Mouse (Mus musculus): ENCODE measurements around the gene 1110008P14Rik. TPM values are rescaled to one million over a fixed set of nuclear protein-coding genes. Genes with fewer than 3 reads are reported as not detected.

Gene 1110008P14Rik
- polyA plus RNA-seq, 1 experiment: 134 TPM

DNA sequence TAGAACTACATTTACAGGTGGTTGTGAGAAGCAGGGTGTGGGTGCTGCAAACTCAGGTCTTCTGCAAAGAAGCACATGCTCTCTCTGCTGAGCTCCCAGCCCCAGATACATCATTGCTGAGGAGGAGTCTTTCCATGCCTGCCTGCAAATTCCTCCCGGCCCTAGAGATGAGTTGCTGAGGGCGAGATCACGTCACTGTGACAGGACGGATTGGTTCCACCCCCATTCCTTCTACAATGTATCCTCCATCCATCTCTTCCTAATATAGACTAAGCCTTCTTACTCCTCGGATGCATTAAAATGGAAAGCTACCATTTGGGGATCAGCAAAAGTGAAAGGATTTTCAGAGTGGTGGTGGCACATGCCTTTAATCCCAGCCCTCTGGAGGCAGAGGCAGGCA lies 43.8 kb upstream of the 1110008P14Rik start:
- Histone ChIP-seq H3K4me3 (ENCODE audit: low read depth, low read length) (no peak overlapping the region), H3K27ac (ENCODE audit: insufficient read depth, low read depth, low read length) (peak overlapping the region; percentile 24; the same call in 1 of the 2 replicates), H3K36me3 (ENCODE audit: control insufficient read depth, insufficient read depth, low read length) (peaks cover 5% of the 10 kb centered on the region), H3K27me3 (ENCODE audit: control insufficient read depth, insufficient read depth, low read length) (no peaks in the 10 kb centered on the region), H3K4me1 (ENCODE audit: control insufficient read depth, insufficient read depth, insufficient read length, low read length) (peaks cover 54% of the 10 kb centered on the region)
- 59% methylated on average over 5 of the region's 5 CpGs for WGBS
- TF ChIP-seq CTCF (IDR thresholded peaks at IDR 0.05; ENCODE audit: extremely low read depth, insufficient read length, insufficient replicate concordance, low read depth, low read length) (no peak), POLR2A (IDR thresholded peaks at IDR 0.05; ENCODE audit: low read depth, low read length) (no peak)

GRCm38 (mm10) chr2:32424796-32425195 lies 43.1 kb upstream of the 1110008P14Rik start:
- 18% methylated on average over 3 of the region's 3 CpGs for WGBS
- TF ChIP-seq CTCF (IDR thresholded peaks at IDR 0.05; ENCODE audit: extremely low read depth, insufficient read length, insufficient replicate concordance, low read depth, low read length) (no peak), POLR2A (IDR thresholded peaks at IDR 0.05; ENCODE audit: low read depth, low read length) (no peak)
- Histone ChIP-seq H3K27ac (ENCODE audit: insufficient read depth, low read depth, low read length) (peak overlapping the region; percentile 85), H3K27me3 (ENCODE audit: control insufficient read depth, insufficient read depth, low read length) (no peaks in the 10 kb centered on the region), H3K36me3 (ENCODE audit: control insufficient read depth, insufficient read depth, low read length) (peaks cover 12% of the 10 kb centered on the region), H3K4me3 (ENCODE audit: low read depth, low read length) (no peak overlapping the region), H3K4me1 (ENCODE audit: control insufficient read depth, insufficient read depth, insufficient read length, low read length) (peaks cover 49% of the 10 kb centered on the region)

GRCm38 (mm10) chr2:32423481-32424331 lies 42.0 kb upstream of the 1110008P14Rik start:
- Histone ChIP-seq H3K27me3 (ENCODE audit: control insufficient read depth, insufficient read depth, low read length) (no peaks in the 10 kb centered on the region), H3K36me3 (ENCODE audit: control insufficient read depth, insufficient read depth, low read length) (peaks cover 23% of the 10 kb centered on the region), H3K27ac (ENCODE audit: insufficient read depth, low read depth, low read length) (peak overlapping the region; percentile 92), H3K4me1 (ENCODE audit: control insufficient read depth, insufficient read depth, insufficient read length, low read length) (peaks cover 42% of the 10 kb centered on the region), H3K4me3 (ENCODE audit: low read depth, low read length) (peak overlapping the region; percentile 72)
- TF ChIP-seq CTCF (IDR thresholded peaks at IDR 0.05; ENCODE audit: extremely low read depth, insufficient read length, insufficient replicate concordance, low read depth, low read length) (no peak), POLR2A (IDR thresholded peaks at IDR 0.05; ENCODE audit: low read depth, low read length) (peak; percentile 69; the same call in 1 of the 2 replicates)
- 7% methylated on average over 14 of the region's 14 CpGs for WGBS

DNA sequence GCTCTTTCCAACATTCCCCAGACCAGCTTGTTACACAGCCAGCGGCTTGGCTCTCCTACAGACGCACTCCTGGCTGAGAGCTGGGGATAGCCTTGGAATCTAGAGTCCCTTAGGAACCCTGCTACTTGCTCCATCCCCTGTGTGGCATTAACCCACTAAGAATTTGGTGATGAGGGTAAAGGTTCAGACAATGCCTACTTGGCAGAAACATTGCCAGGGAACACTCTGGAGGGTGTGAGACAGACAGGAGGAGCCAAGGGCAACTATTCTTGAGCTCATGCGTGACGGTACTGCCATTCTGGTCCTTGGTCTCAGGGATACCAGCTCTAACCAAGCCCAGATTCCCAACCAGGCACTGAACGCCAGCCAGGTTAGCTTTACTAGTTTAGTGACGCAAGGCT lies 40.1 kb upstream of the 1110008P14Rik start:
- Histone ChIP-seq H3K27me3 (ENCODE audit: control insufficient read depth, insufficient read depth, low read length) (no peaks in the 10 kb centered on the region), H3K4me3 (ENCODE audit: low read depth, low read length) (no peak overlapping the region), H3K27ac (ENCODE audit: insufficient read depth, low read depth, low read length) (no peak overlapping the region), H3K36me3 (ENCODE audit: control insufficient read depth, insufficient read depth, low read length) (peaks cover 41% of the 10 kb centered on the region), H3K4me1 (ENCODE audit: control insufficient read depth, insufficient read depth, insufficient read length, low read length) (peaks cover 31% of the 10 kb centered on the region)
- TF ChIP-seq POLR2A (IDR thresholded peaks at IDR 0.05; ENCODE audit: low read depth, low read length) (no peak), CTCF (IDR thresholded peaks at IDR 0.05; ENCODE audit: extremely low read depth, insufficient read length, insufficient replicate concordance, low read depth, low read length) (no peak)
- 71% methylated on average over 6 of the region's 6 CpGs for WGBS

GRCm38 (mm10) chr2:32420647-32421046 lies 38.9 kb upstream of the 1110008P14Rik start:
- Histone ChIP-seq H3K36me3 (ENCODE audit: control insufficient read depth, insufficient read depth, low read length) (peaks cover 53% of the 10 kb centered on the region), H3K4me3 (ENCODE audit: low read depth, low read length) (no peak overlapping the region)
- 73% methylated on average over 6 of the region's 6 CpGs for WGBS

DNA sequence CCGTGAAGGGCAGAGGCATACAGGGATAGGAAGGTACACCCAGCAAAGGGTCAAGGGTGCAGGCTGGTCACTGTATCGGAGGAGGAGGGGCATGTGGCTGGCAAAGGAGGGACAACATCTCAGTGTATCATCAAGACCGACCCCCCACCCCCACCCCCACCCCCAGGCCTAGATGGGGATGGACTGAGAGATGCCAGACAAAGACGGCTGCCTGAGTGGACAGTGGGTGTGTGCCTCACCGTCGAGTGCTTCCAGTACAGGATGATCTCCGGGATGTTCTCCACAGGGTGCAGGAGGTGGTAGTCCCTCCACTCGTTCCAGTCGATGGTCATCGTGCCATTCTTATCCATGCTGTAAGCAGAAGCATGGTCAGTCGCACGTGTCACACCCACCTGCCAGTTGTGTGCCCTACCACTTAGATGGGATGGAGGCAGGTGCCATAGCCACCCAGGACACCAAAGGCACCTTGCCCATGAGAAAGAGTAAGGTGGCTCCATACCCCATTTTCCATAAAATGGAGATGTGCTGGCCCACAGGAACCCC lies 38.4 kb upstream of the 1110008P14Rik start:
- H3K36me3 ChIP-seq (ENCODE audit: control insufficient read depth, insufficient read depth, low read length): peaks cover 58% of the 10 kb centered on the region
- peaks cover 25% of the 10 kb centered on the region for H3K4me1 ChIP-seq (ENCODE audit: control insufficient read depth, insufficient read depth, insufficient read length, low read length)
- no peaks in the 10 kb centered on the region for H3K27me3 ChIP-seq (ENCODE audit: control insufficient read depth, insufficient read depth, low read length)
- no peak overlapping the region for H3K27ac ChIP-seq (ENCODE audit: insufficient read depth, low read depth, low read length)
- TF ChIP-seq POLR2A (IDR thresholded peaks at IDR 0.05; ENCODE audit: low read depth, low read length) (no peak), CTCF (IDR thresholded peaks at IDR 0.05; ENCODE audit: extremely low read depth, insufficient read length, insufficient replicate concordance, low read depth, low read length) (no peak)
- no peak overlapping the region for H3K4me3 ChIP-seq (ENCODE audit: low read depth, low read length)
- WGBS: 82% methylated on average over 12 of the region's 12 CpGs

More at GRCm38 (mm10) chr2:32420647-32421046, 38.9 kb upstream of the 1110008P14Rik start:
- H3K27ac ChIP-seq (ENCODE audit: insufficient read depth, low read depth, low read length): no peak overlapping the region
- H3K4me1 ChIP-seq (ENCODE audit: control insufficient read depth, insufficient read depth, insufficient read length, low read length): peaks cover 28% of the 10 kb centered on the region
- no peaks in the 10 kb centered on the region for H3K27me3 ChIP-seq (ENCODE audit: control insufficient read depth, insufficient read depth, low read length)
- TF ChIP-seq CTCF (IDR thresholded peaks at IDR 0.05; ENCODE audit: extremely low read depth, insufficient read length, insufficient replicate concordance, low read depth, low read length): no peak
- TF ChIP-seq POLR2A (IDR thresholded peaks at IDR 0.05; ENCODE audit: low read depth, low read length): no peak

- H3K27ac ChIP-seq (ENCODE audit: insufficient read depth, low read depth, low read length): peak overlapping the region; percentile 33
- TF ChIP-seq CTCF (IDR thresholded peaks at IDR 0.05; ENCODE audit: extremely low read depth, insufficient read length, insufficient replicate concordance, low read depth, low read length) (no peak), POLR2A (IDR thresholded peaks at IDR 0.05; ENCODE audit: low read depth, low read length) (no peak)
- H3K4me1 ChIP-seq (ENCODE audit: control insufficient read depth, insufficient read depth, insufficient read length, low read length): peaks cover 18% of the 10 kb centered on the region
- 53% methylated on average over 3 of the region's 3 CpGs for WGBS
- H3K36me3 ChIP-seq (ENCODE audit: control insufficient read depth, insufficient read depth, low read length): peaks cover 65% of the 10 kb centered on the region
- no peaks in the 10 kb centered on the region for H3K27me3 ChIP-seq (ENCODE audit: control insufficient read depth, insufficient read depth, low read length)
- H3K4me3 ChIP-seq (ENCODE audit: low read depth, low read length): no peak overlapping the region
These were observed 37.6 kb upstream of the 1110008P14Rik start for GRCm38 (mm10) chr2:32419359-32419758.
